Mouse (Mus musculus) mesoderm, embryonic 11.5 days (tissue): ENCODE data around the gene Rps19bp1.

Experiments
- DNase-seq: peaks from one replicate; pipeline ENCODE4 v3.0.0-alpha.2; 2012; ENCODE audit warnings: low read depth, low spot score

The Rps19bp1 gene

DNA sequence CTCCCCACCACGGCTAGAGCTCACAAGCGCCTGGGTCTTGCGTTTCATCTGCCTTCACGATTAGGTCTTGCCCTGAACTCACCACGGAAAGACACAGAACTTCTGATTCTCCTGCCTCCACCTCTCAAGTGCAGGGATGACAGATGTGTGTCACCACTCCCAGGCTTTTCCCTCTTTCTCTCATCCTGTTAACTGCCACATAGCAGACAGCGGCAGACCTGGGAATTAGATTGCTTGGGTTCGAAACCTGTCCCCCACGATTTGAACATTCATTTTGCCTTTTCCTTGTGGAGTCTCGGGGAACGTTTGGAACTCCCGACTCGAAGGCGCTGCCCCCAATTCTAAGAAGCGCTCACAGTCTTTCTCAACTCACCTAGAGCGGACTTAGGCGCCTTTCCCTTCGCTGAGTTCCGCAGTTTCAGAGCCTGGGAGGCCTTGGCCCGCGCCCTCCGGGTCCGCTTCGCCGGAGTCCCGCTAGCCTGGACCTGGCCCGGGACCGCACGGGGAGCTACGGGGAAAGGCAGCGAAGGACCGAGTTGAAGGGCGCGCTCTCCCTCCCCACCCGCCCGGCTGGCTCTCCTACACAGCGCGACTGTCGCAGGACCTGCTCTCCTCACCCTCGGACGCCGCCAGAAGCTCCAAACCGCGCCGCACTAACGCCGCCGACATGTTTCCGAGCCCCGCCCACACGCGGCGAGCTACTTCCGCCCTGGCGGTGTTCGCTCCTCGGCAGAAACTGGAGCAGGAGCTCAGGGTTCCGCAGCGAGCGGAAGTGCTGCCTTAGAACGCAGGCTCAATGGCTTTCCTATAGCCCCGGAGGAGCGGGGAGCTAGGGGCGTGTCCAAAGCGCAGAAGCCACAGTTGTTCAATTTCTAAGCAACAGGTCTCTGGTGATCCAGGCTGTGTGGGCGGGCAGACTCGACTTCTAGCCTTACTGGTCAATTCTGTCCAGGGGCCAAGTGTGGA is at the start of gene Rps19bp1:
Rps19bp1 (minus strand) TSS at position 706 of the 966 bp plus-strand sequence.
- DNase-seq = peak; percentile 95

DNA sequence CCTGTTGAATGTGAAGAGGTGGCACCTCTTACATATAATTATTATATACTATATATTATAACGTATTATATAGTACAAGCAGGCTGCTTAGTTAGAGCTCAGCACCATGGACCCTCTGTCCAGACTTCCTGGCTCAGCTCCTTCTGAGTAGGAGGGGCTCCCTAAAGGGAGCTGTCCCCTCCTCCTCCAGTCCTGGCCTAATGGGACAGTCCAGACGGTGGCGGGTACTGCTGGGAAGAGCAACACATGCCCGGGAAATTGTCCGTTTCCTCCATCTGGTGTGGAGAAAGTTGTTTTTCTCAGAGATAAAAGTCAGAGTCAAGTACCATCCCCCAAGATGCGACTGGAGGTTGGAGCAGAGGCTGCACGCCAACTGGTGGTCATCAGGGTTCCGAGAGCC is 42.0 kb upstream of the Rps19bp1 start:
- no peak for DNase-seq

DNA sequence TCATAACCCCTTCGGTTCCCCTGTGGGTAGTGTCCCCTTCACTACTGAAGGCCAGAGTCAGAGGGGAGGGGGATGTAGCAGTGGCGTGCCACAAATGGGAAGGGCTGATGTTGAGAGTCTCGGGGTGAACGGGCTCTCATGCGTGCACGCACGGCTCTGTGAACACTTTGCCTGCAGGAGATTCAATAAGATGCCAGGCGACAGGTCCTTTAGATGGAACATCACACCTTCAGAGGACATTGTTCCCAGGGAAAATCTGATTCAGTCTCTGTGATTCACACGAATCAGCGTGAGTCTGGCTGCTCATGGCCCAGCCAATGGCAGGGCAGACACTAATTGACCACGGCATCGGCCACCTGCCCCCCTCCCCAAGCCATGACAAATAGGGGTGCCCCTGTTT is 40.1 kb upstream of the Rps19bp1 start:
- no peak for DNase-seq

DNA sequence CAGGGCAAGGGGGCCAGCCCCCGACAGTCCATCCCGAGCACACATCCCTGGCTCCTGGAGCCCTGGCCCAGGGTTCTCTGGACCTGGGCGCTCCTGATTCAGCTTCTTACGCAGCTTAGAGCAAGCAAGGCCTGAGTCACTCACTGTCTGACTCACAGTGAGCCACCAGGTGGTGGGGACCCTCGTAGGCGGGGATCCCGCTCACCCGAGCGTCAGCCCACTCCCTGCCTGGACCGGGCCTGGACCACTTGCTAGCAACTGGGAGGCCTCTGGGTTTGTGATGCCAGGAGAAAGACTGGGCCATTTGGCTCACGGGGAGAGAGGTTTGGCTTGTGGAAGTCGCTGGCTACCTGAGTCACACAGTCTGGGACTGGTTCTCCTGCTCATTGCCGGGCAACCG is 39.7 kb upstream of the Rps19bp1 start:
- no peak for DNase-seq

DNA sequence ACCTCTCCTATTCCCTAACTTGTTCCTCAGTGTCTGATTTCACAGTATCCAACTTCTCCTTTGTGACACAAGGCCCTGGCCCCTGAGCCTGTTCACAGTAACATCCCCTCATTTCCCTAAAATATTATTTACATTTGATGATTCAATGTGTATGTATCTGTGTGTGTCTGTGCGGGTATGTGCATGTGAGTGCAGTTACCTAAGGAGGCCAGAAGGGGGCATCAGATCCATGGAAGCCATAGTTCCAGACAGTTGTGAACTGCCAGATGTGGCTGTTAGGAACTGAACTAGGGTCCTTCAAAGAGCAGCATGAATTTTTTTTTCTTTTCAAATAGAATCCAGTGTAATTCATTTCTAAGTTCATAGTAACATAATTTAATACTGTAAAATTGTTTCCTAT is 33.0 kb upstream of the Rps19bp1 start:
- no peak for DNase-seq

DNA sequence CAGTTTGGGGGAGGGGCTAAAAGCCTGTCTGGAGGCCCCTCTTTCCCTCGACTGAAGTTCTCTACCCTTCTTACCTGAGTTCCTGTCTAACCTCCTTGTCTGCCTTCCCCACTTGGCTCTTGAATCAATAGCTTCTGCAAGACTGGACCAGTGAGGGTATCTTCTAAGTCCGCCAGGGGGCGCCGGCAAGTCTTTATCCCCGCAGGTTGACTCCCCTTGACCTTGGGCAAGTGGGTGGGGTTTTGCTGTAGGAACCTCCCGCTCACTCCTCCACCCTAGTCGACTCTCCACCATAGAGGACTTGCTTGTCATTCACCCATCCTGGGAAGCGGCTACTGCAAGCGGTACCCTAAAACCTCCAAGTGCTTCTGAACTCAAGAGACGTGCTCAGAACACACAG is 25.3 kb upstream of the Rps19bp1 start:
- peak; percentile 74 for DNase-seq

DNA sequence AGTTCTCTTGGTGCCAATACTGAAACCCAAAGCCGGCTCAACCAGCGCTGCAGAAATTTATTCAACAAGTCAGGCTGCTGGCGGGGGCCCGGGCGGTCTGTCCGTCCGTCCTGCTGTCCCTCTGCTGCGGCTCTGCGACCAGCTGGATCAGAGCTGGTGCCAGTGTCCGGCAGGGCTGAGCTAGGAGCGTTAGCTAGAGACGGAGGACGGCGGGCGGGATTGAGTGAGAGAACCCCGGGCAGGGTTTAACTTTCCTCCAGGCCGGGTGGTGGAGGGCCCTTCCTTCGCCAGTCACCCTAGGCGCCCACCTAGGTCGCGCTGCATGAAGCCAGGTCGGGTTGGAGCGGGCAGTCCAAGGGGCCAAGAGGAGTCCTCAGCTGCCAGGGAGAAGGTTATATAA is 23.9 kb upstream of the Rps19bp1 start:
- DNase-seq = no peak

DNA sequence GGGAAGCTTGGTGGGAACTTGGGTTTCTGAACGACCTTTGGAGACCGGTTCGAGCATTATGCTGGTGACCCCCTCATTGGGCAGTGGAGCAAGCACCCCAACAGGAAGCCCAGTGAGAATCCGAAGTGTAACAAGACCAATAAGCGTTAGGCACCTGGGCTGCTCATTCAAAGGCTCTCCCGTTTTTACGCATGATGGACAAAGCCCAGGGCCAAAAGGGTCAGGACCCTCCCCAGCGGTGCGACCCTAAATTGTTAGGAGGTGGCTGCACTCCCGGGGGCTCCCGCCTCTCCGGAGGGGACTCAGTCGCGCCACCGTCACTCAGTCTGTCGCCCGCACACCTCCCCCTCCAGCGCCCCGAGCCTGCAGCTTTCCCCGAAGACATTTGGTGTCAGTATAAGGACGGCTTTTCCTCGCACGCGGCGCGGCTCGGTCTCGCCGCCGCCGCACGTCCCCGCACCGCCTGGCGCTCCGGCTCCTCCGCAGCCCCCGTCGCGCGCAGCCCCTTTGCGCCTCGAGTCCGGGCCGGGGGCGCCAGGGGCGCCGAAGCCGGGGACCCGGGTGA is 22.8 kb upstream of the Rps19bp1 start, which contains the start of gene Cacna1i:
Cacna1i (plus strand) TSS at position 388 of the 565 bp plus-strand sequence.
- DNase-seq = no peak

DNA sequence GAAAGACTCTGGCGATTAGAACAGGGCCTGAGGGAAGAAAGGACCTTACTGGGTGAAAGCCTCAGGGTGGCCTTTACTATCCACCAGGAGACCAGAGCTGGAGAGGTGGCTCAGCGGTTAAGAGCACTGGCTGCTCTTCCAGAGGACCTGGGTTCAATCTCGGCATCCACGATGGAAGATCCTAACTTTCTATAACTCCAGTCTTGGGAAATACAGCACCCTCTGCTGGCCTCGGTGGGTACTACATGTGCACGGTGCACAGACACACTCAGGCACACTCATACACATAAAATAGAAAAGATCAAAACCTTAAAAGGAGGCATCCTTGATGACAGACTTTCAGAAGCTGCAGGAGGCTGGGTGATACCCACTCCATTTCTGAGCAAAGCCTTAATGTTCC is 16.5 kb upstream of the Rps19bp1 start:
- peak; percentile 61 for DNase-seq

DNA sequence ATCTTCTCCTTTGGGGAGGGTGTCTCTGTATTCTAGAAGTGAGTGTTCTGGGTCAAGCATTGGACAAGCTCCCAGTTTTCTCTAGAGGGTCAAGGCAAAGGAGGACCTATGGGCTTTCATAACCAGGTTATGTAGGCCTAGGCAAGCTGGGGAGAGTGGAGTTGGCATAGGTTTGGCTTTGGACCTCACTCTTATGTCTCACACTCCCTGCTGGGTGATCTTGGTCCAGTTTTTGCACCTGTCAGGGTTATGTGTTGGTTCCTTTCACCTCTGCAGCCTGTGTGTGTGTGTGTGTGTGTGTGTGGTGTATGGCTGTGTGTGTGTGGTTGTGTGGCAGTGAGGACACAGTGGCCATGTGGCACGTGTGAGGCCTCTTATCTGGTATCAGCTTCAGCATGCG is 14.9 kb upstream of the Rps19bp1 start:
- DNase-seq = no peak

DNA sequence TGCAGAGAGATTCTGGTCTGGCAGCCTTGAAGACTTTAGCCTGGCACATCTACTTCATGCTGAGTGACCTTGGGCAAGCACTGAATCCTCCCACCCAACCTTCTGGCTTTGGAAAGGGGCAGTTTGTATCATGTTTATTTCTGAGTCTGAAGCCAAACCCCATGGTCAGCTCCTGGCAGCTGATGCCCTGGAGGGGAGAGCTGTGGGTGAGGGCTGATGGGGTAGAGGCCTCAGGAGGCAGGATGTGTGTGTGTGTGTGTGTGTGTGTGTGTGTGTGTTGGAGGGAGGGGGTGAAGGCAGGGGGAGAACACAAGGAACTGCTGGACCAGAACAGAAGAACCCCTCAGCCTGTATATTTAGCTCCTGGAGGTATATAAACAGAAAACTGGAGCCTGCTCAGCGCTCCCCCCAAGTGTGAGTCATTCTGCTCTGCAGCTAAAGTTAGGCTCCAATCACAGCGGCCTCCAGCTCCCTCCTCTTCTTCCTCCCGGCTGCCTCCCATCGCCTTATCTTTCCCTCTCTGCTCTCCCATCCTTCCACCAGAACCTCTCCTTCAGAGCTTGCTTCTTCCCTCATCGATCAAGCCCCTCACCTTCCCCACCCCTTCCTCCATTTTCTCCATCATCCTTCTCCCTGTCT is 14.1 kb upstream of the Rps19bp1 start:
- DNase-seq = no peak

DNA sequence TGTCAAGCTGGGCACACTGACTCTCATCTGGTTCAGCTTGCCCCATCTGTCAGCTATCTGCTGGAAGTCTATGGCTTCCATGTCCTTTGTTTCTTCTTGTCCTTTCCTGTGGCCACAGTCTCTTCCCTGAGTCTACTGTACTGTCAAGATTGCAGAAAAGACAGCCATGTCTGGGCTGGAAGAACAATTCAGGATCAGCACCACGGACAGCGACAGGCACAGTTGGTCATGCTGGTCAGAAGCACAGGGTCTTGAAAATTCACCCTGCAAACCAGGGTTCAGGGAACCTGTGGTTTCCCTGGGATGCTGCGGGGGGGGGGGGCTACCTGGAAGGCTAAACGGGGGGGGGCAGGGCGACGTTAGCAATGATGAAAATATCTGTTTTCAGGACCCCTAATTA is 13.5 kb upstream of the Rps19bp1 start:
- peak; percentile 88 for DNase-seq

DNA sequence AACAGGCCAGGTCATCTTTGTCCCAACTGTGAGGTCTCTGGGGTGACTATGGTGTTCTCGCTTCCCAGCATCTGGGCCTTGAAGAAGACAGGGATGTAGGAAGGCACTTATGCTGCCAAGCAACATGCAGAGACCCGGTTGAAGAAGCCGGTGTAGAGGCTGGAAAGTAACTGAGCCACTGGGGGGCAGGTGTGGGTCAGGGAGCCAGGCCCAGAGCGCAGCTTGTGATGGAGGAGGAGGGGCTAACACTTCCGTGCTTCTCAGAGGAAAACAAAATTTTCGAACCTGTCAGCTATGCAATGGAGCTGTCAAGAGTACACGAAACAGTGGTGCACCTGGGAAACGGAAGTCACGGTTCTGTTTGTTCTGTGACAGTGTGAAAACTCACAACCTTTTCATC is 13.0 kb upstream of the Rps19bp1 start:
- no peak for DNase-seq

DNA sequence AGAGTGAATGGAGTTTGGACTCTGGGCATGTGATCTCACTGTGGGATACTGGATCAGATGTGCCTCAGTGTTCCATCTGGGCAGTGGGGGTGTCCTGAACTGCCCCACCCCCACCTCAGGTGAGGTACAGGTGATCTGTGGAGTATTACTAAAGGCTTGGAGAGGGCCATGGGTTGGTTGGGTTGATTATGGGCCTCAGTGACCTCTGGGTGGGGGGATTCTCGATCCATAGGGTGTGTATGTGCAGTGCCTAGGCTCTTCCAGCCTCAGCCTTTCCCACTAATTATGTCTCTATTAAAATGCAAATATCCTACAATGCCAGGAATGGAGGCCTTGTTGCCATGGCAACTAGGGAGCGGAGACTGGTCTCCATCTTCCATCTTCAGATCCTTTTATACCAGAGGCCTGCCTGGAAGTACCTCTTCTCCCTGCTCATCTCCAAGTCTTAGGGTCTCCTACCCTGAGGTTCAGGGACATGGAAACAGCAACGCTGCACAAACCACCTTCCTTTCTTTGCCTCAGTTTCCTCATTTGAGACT is 7.8 kb upstream of the Rps19bp1 start:
- no peak for DNase-seq

DNA sequence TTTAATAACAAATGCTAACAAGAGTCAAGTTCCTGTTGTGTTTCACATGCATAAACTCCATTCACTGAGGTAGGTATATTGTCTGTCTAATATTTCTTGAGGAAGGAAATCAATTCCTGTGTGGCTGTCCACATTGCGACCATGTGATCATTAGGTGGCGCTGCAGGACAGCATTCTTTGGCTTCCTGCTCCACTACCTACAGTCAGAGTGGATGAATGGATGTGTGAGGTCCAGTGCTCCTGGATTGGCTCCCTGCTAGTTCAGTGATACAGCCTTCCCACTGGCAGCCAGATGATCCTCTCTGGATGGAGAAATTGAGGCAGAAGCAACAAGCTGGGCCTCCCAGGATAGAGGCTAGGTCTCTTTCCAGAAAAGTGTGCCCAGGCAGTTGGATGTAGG is 2.2 kb upstream of the Rps19bp1 start:
- DNase-seq = peak; percentile 83

DNA sequence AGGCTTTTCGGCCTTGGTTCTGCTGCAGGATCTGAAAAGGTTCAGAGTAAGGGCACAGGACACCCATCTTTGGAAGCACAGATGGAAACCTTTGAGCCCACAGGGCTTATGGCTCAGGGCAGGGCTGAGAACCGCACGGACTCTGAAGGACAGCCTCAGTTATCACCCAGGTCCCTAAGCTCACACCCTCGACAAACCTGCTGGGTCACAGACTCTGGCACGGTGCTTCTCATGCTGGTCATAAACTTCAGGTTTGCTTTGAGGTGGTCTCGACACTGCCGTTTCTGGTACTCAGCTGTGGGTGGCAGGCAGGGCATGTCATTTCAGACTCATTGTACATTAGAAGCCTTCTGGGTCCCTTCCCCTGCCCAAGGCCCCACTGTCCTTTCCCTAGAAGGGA is 3.0 kb downstream of the Rps19bp1 start:
- no peak for DNase-seq

DNA sequence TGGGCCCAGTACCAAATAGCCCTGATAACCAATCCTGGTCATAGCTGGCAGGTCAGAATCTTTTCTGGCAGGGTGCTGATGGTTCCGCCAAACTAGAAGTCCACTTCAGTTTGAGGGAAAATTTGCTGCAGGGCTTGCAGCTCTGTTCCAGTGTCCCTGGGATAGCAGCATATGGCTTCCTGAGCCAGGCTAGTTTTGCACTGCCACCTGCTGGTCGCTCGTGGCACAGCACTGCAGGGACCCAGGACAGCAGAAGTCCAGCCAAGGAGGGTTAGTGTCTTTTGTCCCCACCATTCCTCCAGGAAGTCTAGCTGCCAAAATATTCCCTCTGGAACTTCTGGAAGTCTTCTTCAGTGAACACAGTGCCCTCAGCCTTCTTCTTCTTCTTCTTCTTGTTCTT is 3.4 kb downstream of the Rps19bp1 start:
- peak; percentile 85 for DNase-seq

DNA sequence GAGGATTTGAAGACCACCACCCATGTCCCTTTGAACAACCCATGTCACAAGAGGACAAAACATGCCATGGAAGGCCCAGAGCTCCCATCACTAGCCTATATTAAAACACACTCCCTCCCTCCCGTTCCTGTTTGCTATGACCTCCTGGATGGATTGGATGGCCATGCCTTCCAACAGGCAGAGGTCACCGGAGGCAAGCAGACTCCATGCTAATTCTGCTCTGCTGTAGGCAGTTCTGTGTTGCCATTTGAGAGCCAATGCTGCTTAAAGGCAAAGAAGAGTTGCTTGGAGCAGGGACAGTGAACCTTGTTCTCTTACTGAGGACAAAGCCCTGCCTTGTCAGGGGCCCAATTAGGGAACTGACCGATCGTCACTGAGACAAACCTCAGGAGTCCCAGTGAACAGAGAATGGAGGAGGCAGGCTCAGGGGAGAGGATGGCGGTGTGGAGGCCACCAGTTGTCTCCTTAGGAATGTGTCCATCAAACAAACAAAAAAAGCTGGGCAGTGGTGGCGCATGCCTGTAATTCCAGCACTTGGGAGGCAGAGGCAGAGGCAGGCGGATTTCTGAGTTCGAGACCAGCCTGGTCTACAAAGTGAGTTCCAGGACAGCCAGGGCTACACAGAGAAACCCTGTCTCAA is 4.6 kb downstream of the Rps19bp1 start:
- no peak for DNase-seq

DNA sequence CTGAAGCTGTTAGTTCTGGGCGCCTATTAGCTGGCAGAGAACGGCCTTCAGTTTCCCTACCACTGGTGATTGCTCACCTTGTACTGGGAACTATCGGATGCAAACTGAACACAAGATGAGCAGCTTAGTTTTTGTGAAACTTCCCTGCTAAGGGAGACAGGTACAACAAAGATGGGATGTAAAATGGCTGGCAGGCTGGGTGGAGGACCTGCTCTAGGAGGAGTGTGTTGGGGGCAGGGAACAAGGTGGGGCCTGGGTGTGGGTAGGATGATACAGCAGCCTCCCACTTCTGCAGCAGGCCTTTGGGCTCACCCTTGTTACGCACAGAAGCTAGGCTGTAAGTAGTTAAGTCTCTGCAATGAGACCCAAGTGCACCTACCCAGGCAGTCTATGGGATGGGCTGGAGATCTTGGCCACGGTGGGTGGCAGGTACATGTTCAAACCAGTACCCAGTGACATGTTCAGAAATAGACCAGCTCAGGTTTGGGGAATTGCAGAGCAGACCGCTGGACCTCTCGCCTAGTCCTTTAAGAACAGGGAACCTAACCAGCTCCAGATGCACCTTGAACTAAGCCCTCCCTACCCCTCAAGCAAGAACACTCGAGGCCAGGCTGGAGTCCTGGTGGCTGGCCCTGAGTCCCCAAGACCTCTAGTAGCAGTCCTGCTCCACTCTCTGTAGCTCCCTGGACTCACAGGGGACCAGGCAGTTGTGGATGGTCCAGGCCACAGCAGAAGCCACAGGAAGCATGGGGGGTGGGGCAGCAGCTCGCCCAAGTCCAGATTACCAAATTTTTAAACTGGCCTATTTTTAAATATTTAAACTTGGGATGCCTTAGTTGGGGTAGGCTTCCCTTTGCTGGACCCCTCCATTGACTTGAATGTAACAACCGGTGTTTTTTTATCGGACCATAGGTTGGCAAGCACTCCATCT is 5.6 kb downstream of the Rps19bp1 start:
- DNase-seq = no peak

DNA sequence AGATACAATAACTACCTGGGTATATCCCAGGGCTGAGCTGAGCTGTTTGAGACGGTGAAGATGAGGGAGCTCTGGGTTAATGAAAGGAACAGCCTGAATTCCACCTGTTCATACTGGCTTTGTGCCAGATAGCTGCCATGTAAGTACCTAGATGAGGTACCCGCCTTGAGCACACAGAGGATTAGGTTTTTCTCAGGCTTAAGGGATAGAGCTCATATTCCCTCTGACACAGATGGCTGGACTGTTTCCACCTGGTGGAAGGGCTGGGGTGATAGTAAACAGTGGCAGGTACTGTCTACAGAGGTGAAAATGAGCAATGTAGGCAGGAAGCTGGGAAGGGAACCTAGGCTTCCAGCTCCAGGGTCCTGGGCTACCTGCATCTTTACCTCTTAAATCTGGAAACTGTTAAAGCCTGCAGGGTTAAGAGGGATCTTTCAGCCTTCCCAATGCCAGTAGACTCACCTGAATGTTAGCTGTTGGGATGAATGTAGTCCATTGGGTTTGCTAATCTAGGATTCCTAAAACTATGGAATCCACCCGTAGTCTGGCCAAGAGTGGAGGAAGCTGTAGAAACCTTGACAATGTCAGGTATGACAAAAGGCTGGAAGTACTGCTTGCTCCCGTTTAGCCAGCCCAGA is 6.4 kb downstream of the Rps19bp1 start:
- DNase-seq = no peak
